Mouse (Mus musculus) adrenal gland, adult 18-20 months (tissue): Measurements from ENCODE around the gene Olfr733. TPM values are rescaled to one million over a fixed set of nuclear protein-coding genes. Genes with fewer than 3 reads are reported as not detected.

Source experiments
- DNase-seq, 2 experiments: peaks; one replicate each; pipeline ENCODE4 v3.0.0; 2021 to 2022; ENCODE audit warnings: low spot score in 2 of 2
- long read RNA-seq, 2 experiments: library from polyadenylated mRNA; stranded (forward); transcript quantifications; one replicate each; pipeline ENCODE4 v2.0.0; 2021
- total RNA-seq, 2 experiments: library from RNA; stranded (reverse); gene quantifications; 1 replicate in 1 of 2; 2 replicates in 1 of 2; pipeline ENCODE4 v1.2.3; 2021

Olfr733 gene
- total RNA-seq = not detected
- long read RNA-seq, experiment 1 = 0 reads
- long read RNA-seq, experiment 2 = 0 reads

GRCm38 (mm10) chr14:50301422-50301821 lies at the start of gene Olfr733:
TSS of gene Olfr733 (minus strand) at chr14:50301522.
- DNase-seq = no peak

- no peak for DNase-seq
Observed at GRCm38 (mm10) chr14:50348796-50349195, 47.5 kb upstream of the Olfr733 start, which contains the start of gene Olfr735. TSS of gene Olfr735 (minus strand) at chr14:50348872.

- DNase-seq = no peak
Observed at GRCm38 (mm10) chr14:50326661-50327060, 25.3 kb upstream of the Olfr733 start, which contains the start of gene Olfr734. TSS of gene Olfr734 (minus strand) at chr14:50326761.

- no peak for DNase-seq
Observed at GRCm38 (mm10) chr14:50284106-50284505, 17.2 kb downstream of the Olfr733 start, which contains the start of gene Olfr732. TSS of gene Olfr732 (minus strand) at chr14:50284206.

Other genes starting within 250 kb of the Olfr733 start
- gene Olfr726, start 210.6 kb downstream of the Olfr733 start, total RNA-seq = not detected
- gene Olfr727, start 178.3 kb downstream of the Olfr733 start, total RNA-seq = not detected
- not detected for gene Olfr728, start 158.8 kb downstream of the Olfr733 start, total RNA-seq
- gene Olfr729, start 148.6 kb downstream of the Olfr733 start, total RNA-seq = not detected
- gene Olfr730, start 113.3 kb downstream of the Olfr733 start, total RNA-seq = not detected
- gene Olfr731, start 59.7 kb downstream of the Olfr733 start, total RNA-seq = not detected
- gene Olfr732, start 17.3 kb downstream of the Olfr733 start, total RNA-seq = not detected
- not detected for gene Olfr734, start 25.2 kb upstream of the Olfr733 start, total RNA-seq
- not detected for gene Olfr735, start 47.4 kb upstream of the Olfr733 start, total RNA-seq
- gene Tlr11, start 56.4 kb upstream of the Olfr733 start, total RNA-seq = under 1 TPM; 0.10 to 0.54 TPM
- gene Olfr736, start 79.6 kb upstream of the Olfr733 start, total RNA-seq = not detected
- not detected for gene Olfr738, start 106.0 kb upstream of the Olfr733 start, total RNA-seq
- gene Olfr739, start 117.1 kb upstream of the Olfr733 start, total RNA-seq = not detected
- gene Olfr740, start 144.0 kb upstream of the Olfr733 start, total RNA-seq = not detected
- gene Olfr741, start 171.2 kb upstream of the Olfr733 start, total RNA-seq = not detected
- gene Olfr742, start 202.1 kb upstream of the Olfr733 start, total RNA-seq = not detected
- not detected for gene Olfr743, start 220.3 kb upstream of the Olfr733 start, total RNA-seq